Mouse (Mus musculus) lung, postnatal 0 days (tissue): Measurements from ENCODE around the gene Fancm. TPM values are rescaled to one million over a fixed set of nuclear protein-coding genes. Genes with fewer than 3 reads are reported as not detected.
A peak's percentile ranks its signal among the peaks of the same experiment; 100 is the strongest.

Experiments
- ATAC-seq: fragments of 200-750 bp; cut with Nextera tagmentation; 2 replicates; pipeline ENCODE4 v1.8.0; 2017; ENCODE audit warnings: moderate library complexity
- DNase-seq: peaks from one replicate; pipeline ENCODE4 v3.0.0-alpha.2; 2016; ENCODE audit warnings: low spot score
- H3K27ac ChIP-seq: fragments of 300-500 bp; sonication (generic); 2 replicates; pipeline ENCODE4 v1.5.1; 2014; ENCODE audit warnings: antibody characterized with exemption, mild to moderate bottlenecking, low read length, mixed read lengths
- H3K27me3 ChIP-seq: fragments of 300-500 bp; sonication (generic); replicated peaks from 2 replicates; pipeline ENCODE4 v1.6.1; 2014; ENCODE audit warnings: low read length, mixed read lengths; ENCODE audit not compliant: insufficient read depth
- H3K36me3 ChIP-seq: fragments of 300-500 bp; sonication (generic); 2 replicates; pipeline ENCODE4 v1.6.1; 2014; ENCODE audit warnings: low read length, mixed read lengths; ENCODE audit not compliant: insufficient read depth
- H3K4me1 ChIP-seq: fragments of 300-500 bp; sonication (generic); 2 replicates; pipeline ENCODE4 v1.6.1; 2014; ENCODE audit warnings: antibody characterized with exemption, low read depth, low read length, mixed read lengths; ENCODE audit not compliant: insufficient read depth
- H3K4me2 ChIP-seq: fragments of 300-500 bp; sonication (generic); replicated peaks from 2 replicates; pipeline ENCODE4 v1.6.1; 2014; ENCODE audit warnings: low read depth, mild to moderate bottlenecking, low read length, moderate library complexity, mixed read lengths
- H3K4me3 ChIP-seq: fragments of 300-500 bp; sonication (generic); 2 replicates; pipeline ENCODE4 v1.5.1; 2014; ENCODE audit warnings: low read depth, low read length
- H3K9ac ChIP-seq: fragments of 300-500 bp; sonication (generic); replicated peaks from 2 replicates; pipeline ENCODE4 v1.6.1; 2014; ENCODE audit warnings: low read depth, mild to moderate bottlenecking
- H3K9me3 ChIP-seq: fragments of 300-500 bp; sonication (generic); 2 replicates; pipeline ENCODE4 v1.6.1; 2016; ENCODE audit warnings: low read length, mixed read lengths
- CTCF ChIP-seq: IDR thresholded peaks from 2 replicates; pipeline ENCODE4 v1.5.1; 2016; ENCODE audit warnings: antibody characterized with exemption, mild to moderate bottlenecking
- EP300 ChIP-seq: IDR thresholded peaks from 2 replicates; pipeline ENCODE4 v1.6.1; 2016; ENCODE audit warnings: antibody characterized with exemption, mild to moderate bottlenecking, control low read depth
- WGBS: fragments of 180-500 bp; shearing (Covaris S2); extraction: QIAGEN DNeasy Blood & Tissue Kit; methylation state at CpG from one replicate; pipeline ENCODE4 v1.1.7; 2014; 5-methylcytosine and 5-hydroxymethylcytosine counted together
- polyA plus RNA-seq: library from polyadenylated mRNA; unstranded; fragments of >200 nt; fragmentation: Nextera tagmentation; extraction: Ambion mirVana; gene quantifications from 2 replicates; pipeline ENCODE4 v1.2.1, GENCODE M21; 2015

Fancm gene
- 3.7 and 4.1 TPM in 2 replicates for polyA plus RNA-seq

DNA sequence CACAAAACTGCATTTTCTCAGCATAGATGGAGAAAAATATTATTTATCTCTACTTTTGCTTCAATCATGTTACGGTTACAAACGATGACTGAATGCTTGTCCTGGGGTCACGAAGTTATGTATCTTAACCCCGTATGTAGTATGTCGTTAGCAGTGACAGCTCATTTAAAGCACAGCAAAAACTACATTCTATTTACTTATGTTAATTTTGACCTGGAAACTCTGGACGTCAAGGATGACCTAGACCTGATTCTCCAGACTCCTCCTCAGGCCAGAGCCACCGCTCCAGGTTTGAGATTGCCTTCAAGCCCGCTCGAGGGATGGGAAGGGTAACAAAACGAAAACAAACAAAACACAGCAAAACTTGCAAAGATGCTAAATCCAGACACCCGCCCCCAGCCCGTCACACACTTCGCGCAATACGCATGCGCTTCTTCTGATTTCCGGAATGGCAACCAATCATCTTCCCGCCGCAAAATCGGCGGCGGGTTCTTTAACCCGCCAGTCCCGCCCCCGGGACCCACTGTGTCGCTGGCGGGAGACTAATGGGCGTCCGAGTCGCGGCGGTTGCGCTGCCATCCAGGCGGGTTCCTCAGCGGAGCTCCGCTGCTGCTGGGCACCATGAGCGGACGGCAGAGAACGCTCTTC, at the start of gene Fancm:
TSS of gene Fancm (plus strand) at position 519 of the 648 bp plus-strand sequence.
- DNase-seq: peak; percentile 96
- no peaks in the 10 kb centered on the region for H3K4me1 ChIP-seq
- peak within 1 kb of the TSS; percentile 86 for H3K9ac ChIP-seq
- peak; percentile 44; the same call in 1 of the 2 replicates for TF ChIP-seq EP300
- no peak for TF ChIP-seq CTCF
- H3K27me3 ChIP-seq: no peaks in the 10 kb centered on the region
- peak within 1 kb of the TSS; percentile 80 for H3K4me2 ChIP-seq
- peak within 1 kb of the TSS; percentile 75 for H3K4me3 ChIP-seq
- peak; percentile 49 for ATAC-seq
- H3K36me3 ChIP-seq: no peaks in the 10 kb centered on the region
- peak within 1 kb of the TSS; percentile 89 for H3K27ac ChIP-seq
- no peaks in the 10 kb centered on the region for H3K9me3 ChIP-seq
- 2% methylated on average over 39 of the region's 39 CpGs for WGBS

DNA sequence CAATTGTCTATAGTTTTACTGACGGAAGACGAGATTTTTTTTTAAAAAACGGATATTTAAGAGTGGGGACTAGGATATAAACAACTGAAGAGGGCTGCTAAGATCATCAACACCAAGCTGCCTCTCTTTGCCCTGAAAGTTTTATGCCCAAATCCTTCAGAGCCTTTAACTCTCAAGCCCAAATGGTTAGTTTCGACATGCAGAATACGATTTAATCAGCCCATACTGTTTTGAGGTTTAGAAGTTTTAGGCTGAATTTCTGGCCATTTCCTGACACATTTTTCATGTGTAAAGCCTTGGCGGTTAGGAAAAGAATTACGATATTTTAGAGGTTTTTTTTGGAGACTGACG, 39.6 kb upstream of the Fancm start:
- 44% methylated on average over 8 of the region's 8 CpGs for WGBS
- Histone ChIP-seq H3K4me2 (peak overlapping the region; percentile 57), H3K36me3 (no peaks in the 10 kb centered on the region), H3K27me3 (no peaks in the 10 kb centered on the region), H3K9me3 (no peaks in the 10 kb centered on the region), H3K4me1 (peaks cover 14% of the 10 kb centered on the region), H3K27ac (peak overlapping the region; percentile 91), H3K4me3 (peak overlapping the region; percentile 92), H3K9ac (peak overlapping the region; percentile 90)
- ATAC-seq (no peak), DNase-seq (no peak)
- no peak for TF ChIP-seq EP300
- TF ChIP-seq CTCF: no peak

GRCm38 (mm10) chr12:65036190-65036870, 39.1 kb upstream of the Fancm start, which contains the start of gene Prpf39:
Gene Prpf39, plus strand, starts transcription at chr12:65036333.
- DNase-seq (peak; percentile 97), ATAC-seq (peak; percentile 96)
- TF ChIP-seq CTCF (peak; percentile 28; the same call in 1 of the 2 replicates), EP300 (no peak)
- Histone ChIP-seq H3K27ac (peak within 1 kb of the TSS; percentile 91), H3K27me3 (no peaks in the 10 kb centered on the region), H3K4me3 (peak within 1 kb of the TSS; percentile 92), H3K36me3 (no peaks in the 10 kb centered on the region), H3K9me3 (no peaks in the 10 kb centered on the region), H3K9ac (peak within 1 kb of the TSS; percentile 90), H3K4me1 (peaks cover 14% of the 10 kb centered on the region), H3K4me2 (peak within 1 kb of the TSS; percentile 57)
- under 1% methylated on average over 52 of the region's 65 CpGs for WGBS

GRCm38 (mm10) chr12:65036892-65037545, 38.4 kb upstream of the Fancm start:
- Histone ChIP-seq H3K36me3 (no peaks in the 10 kb centered on the region), H3K4me2 (peak overlapping the region; percentile 57), H3K9me3 (no peaks in the 10 kb centered on the region), H3K9ac (peak overlapping the region; percentile 90), H3K27ac (no peak overlapping the region), H3K4me1 (peaks cover 14% of the 10 kb centered on the region), H3K27me3 (no peaks in the 10 kb centered on the region), H3K4me3 (peak overlapping the region; percentile 92)
- ATAC-seq: no peak
- 11% methylated on average over 18 of the region's 18 CpGs for WGBS
- DNase-seq: peak; percentile 44
- TF ChIP-seq EP300 (no peak), CTCF (no peak)

DNA sequence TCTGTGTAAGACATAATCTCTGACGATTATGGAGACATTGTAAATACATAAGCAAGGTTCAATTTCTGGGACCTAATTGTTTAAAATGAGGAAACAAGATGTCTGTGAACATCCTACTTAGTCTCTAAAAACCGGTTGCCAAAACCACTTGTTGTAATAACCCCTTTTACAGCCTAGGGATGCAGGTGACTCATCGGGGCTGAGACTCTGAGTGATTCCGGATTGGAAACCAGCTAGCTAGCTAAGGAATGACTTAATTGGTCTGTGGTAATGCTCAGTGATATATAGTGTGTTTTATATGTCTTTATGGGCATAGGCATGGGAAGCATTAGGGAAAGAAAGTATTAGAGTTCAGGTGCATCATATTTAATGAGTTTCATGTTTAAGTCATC, 37.9 kb upstream of the Fancm start:
- no peak for TF ChIP-seq CTCF
- TF ChIP-seq EP300: no peak
- DNase-seq (peak; percentile 63), ATAC-seq (no peak)
- Histone ChIP-seq H3K4me3 (peak overlapping the region; percentile 92; the same call in 1 of the 2 replicates), H3K9me3 (no peaks in the 10 kb centered on the region), H3K9ac (no peak overlapping the region), H3K27me3 (no peaks in the 10 kb centered on the region), H3K4me2 (peak overlapping the region; percentile 57), H3K36me3 (no peaks in the 10 kb centered on the region), H3K4me1 (peaks cover 14% of the 10 kb centered on the region), H3K27ac (no peak overlapping the region)
- WGBS: 16% methylated on average over 4 of the region's 4 CpGs

- H3K4me1 ChIP-seq: no peaks in the 10 kb centered on the region
- H3K9me3 ChIP-seq: no peaks in the 10 kb centered on the region
- no peak overlapping the region for H3K4me3 ChIP-seq
- ATAC-seq: no peak
- TF ChIP-seq EP300: no peak
- no peak for TF ChIP-seq CTCF
- no peak overlapping the region for H3K4me2 ChIP-seq
- H3K27ac ChIP-seq: no peak overlapping the region
- 0 out of 2 replicates have a peak, but pooled peaks cover 3% of the 10 kb centered on the region for H3K36me3 ChIP-seq
- H3K27me3 ChIP-seq: no peaks in the 10 kb centered on the region
- DNase-seq: no peak
- no peak overlapping the region for H3K9ac ChIP-seq
Observed at GRCm38 (mm10) chr12:65048799-65049198, 26.6 kb upstream of the Fancm start.
